Mouse (Mus musculus): ENCODE results near the gene Gm21258. TPM values are rescaled to one million over a fixed set of nuclear protein-coding genes. Genes with fewer than 3 reads are reported as not detected.
"Not testable (repeated sequence)": the region's sequence is repeated elsewhere in the genome, so short reads cannot be mapped to it uniquely, and the experiment has no call there.

Gene Gm21258
- not detected in 2 replicates for polyA plus RNA-seq (2015; fragmentation: Nextera tagmentation; extraction: Ambion mirVana)

GRCm38 (mm10) chrY:52779740-52780139, at the start of gene Gm21258:
Gene Gm21258, plus strand, starts transcription at chrY:52780040.
- not testable (repeated sequence) for ATAC-seq (ENCODE audit: low FRiP score, low TSS enrichment); H3K27ac ChIP-seq (replicated peaks); H3K4me2 ChIP-seq (replicated peaks; ENCODE audit: low read depth); H3K9ac ChIP-seq (ENCODE audit: low read length); H3K36me3 ChIP-seq (ENCODE audit: control insufficient read depth, insufficient read depth, low read length); H3K4me3 ChIP-seq (ENCODE audit: low read depth, low read length); H3K27me3 ChIP-seq (ENCODE audit: control insufficient read depth, insufficient read depth, low read length); H3K9me3 ChIP-seq (ENCODE audit: control insufficient read depth, low read length); DNase-seq (ENCODE audit: low spot score); H3K4me1 ChIP-seq (replicated peaks; ENCODE audit: control insufficient read depth, insufficient read depth)
- no CpG with 5 or more reads among the region's 6 CpGs for WGBS
